Comparison of ENCODE assay signal across 22 mouse cellular contexts in genomic region chrX:47726285-47726684, GRCm38 (mm10).
"Had no signal": no experiment of that assay in that cellular context is flagged by ENCODE, and none has a peak within 500 bp of the region (broad histone marks: within the 10 kb centered on the region; RNA-seq: fewer than 3 reads in every experiment).

No protein-coding gene starts in this region.

- H3K4me2 ChIP-seq: lung, embryonic 15.5 days; midbrain, embryonic 12.5 days; neural tube, embryonic 13.5 days; neural tube, embryonic 15.5 days had no signal

- H3K36me3 ChIP-seq: lung, embryonic 15.5 days; midbrain, embryonic 12.5 days; neural tube, embryonic 13.5 days; neural tube, embryonic 15.5 days had no signal

- H3K9ac ChIP-seq: liver, embryonic 14.5 days; liver, postnatal 0 days; lung, embryonic 15.5 days; midbrain, embryonic 12.5 days; neural tube, embryonic 13.5 days; neural tube, embryonic 15.5 days had no signal

- H3K9me3 ChIP-seq: lung, embryonic 15.5 days; megakaryocyte, embryonic 14.5 days; midbrain, embryonic 12.5 days; neural tube, embryonic 13.5 days; neural tube, embryonic 15.5 days had no signal

- H3K4me3 ChIP-seq: lung, embryonic 15.5 days; megakaryocyte, embryonic 14.5 days; midbrain, embryonic 12.5 days; myocyte; neural tube, embryonic 13.5 days; neural tube, embryonic 15.5 days had no signal

- ATAC-seq: liver, postnatal 0 days; lung, postnatal 0 days; midbrain, embryonic 16.5 days had no signal

- DNase-seq: liver, postnatal 0 days; lung, adult 2 months; lung, postnatal 14 days; lung, postnatal 36 days; midbrain, embryonic 14.5 days; retina, postnatal 1 day; right cerebral cortex, postnatal 25 days; right cerebral cortex, postnatal 4 days; spleen, adult 18-20 months; thymus, adult 2 months; thymus, postnatal 25 days; thymus, postnatal 4 days had no signal

- H3K4me1 ChIP-seq: lung, embryonic 15.5 days; megakaryocyte, embryonic 14.5 days; midbrain, embryonic 12.5 days; neural tube, embryonic 13.5 days; neural tube, embryonic 15.5 days had no signal

- H3K27me3 ChIP-seq: lung, embryonic 15.5 days; midbrain, embryonic 12.5 days; neural tube, embryonic 13.5 days; neural tube, embryonic 15.5 days had no signal

- H3K27ac ChIP-seq: liver, embryonic 14.5 days; lung, embryonic 15.5 days; macrophage; midbrain, embryonic 12.5 days; neural tube, embryonic 13.5 days; neural tube, embryonic 15.5 days had no signal
